Mouse (Mus musculus) thymus, adult 2 months (tissue): ENCODE results near the gene Lingo3.

Experiments used
- CTCF ChIP-seq: fragments of 200-500 bp; IDR thresholded peaks from 2 replicates; pipeline ENCODE4 v1.5.1; 2012; ENCODE audit warnings: mild to moderate bottlenecking, control low read depth, low read length, moderate library complexity, borderline replicate concordance; ENCODE audit not compliant: control insufficient read depth, poor library complexity, insufficient read depth; ENCODE audit errors: extremely low read depth
- POLR2A ChIP-seq: fragments of 200-500 bp; IDR thresholded peaks from 2 replicates; pipeline ENCODE4 v1.6.1; 2012; ENCODE audit warnings: mild to moderate bottlenecking, low read length, control low read depth, moderate library complexity; ENCODE audit not compliant: control insufficient read depth, poor library complexity, insufficient read depth; ENCODE audit errors: extremely low read depth

DNA sequence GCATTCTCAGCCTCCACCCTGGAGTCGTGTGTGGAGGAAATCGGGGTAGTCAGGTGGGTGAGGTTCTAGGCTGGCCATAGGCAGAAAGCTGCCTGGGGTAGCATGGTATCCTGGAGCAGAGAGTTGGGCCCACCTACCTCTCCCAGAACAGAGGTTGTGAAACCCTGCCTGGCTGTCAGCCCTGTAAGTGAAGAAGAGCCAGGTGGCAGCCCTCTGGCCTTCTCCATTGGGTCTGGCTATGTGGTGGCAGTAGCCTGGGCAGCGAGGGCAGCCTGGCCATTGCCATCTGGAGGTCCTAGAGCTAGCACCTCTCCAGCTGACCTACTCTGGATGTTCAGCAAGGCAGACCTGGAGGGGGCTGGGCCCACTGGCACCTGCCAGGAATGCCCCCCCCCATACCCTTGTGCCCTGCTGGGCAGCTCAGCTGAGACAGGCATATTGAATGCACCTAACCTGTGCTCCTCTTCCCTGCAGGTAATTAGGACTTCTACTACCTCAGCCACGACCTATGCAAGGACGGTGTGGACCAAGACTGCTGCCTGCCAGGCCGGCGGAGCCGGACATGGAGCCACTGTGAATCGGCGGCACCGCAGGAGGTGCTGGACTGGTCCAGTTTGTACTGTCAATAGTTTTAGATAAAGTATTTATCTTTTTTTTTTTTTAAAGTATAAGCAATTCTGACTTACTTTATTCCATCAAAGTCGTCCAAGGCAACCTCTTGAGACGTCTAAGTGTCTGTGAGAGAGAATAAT, 50.6 kb downstream of the Lingo3 start:
- TF ChIP-seq POLR2A (no peak), CTCF (no peak)
